Mouse (Mus musculus) brain, embryonic 14.5 days (tissue): ENCODE measurements around the gene Cttnbp2. TPM values are rescaled to one million over a fixed set of nuclear protein-coding genes. Genes with fewer than 3 reads are reported as not detected.
A peak's percentile ranks its signal among the peaks of the same experiment; 100 is the strongest.

Experiments used
- DNase-seq: peaks from one replicate; pipeline ENCODE4 v3.0.0-alpha.2; 2011; ENCODE audit warnings: low read depth
- CTCF ChIP-seq: fragments of 200-500 bp; IDR thresholded peaks from 2 replicates; pipeline ENCODE4 v1.5.1; 2012; ENCODE audit warnings: inconsistent platforms, mild to moderate bottlenecking, moderate library complexity, borderline replicate concordance; ENCODE audit not compliant: insufficient read depth, insufficient read length; ENCODE audit errors: extremely low read depth
- POLR2A ChIP-seq: fragments of 200-500 bp; IDR thresholded peaks from 2 replicates; pipeline ENCODE4 v1.6.1; 2012; ENCODE audit warnings: mild to moderate bottlenecking, inconsistent platforms, borderline replicate concordance; ENCODE audit not compliant: poor library complexity, insufficient read depth, insufficient read length, severe bottlenecking; ENCODE audit errors: extremely low read depth
- polyA plus RNA-seq: library from polyadenylated mRNA; depleted of rRNA; stranded (reverse); fragments of >200 nt; gene quantifications from 2 replicates; pipeline ENCODE4 v1.2.3, GENCODE M21; 2012

Cttnbp2 gene
- polyA plus RNA-seq, 1 experiment, result 42.2 TPM

DNA sequence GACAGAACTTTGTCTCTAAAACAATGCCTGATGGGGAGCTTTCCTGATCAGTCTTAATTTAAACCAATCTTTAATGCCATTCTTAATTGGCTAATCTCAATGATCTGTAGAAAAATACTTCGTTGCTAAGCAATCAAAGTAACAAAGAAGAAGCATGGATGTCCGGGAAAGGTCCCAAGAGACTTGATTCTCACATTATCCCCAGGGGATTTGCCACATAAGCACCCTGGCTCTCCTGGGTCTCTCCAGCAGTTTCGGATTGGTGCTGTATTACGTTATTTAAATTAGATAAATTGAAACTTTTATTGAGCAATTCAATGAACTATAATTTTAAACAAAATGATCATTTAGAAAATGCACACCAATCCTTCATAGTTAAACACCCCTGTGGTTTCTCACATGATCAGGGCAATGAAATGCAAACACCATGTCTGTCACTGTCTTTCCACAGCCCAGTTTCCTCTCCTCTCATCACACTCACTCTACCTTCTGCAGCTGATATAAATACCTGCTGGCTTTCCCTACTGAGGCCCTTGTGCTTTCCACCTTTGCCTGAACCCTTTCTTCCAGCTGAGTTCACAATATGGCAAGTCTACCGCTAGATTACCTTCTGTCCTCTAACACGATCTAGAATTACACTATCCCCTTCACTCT is 22.3 kb downstream of the Cttnbp2 start:
- peak; percentile 82 for DNase-seq
- TF ChIP-seq CTCF, result no peak
- TF ChIP-seq POLR2A, result no peak

GRCm38 (mm10) chr6:18485087-18485486 is 29.6 kb downstream of the Cttnbp2 start:
- TF ChIP-seq CTCF (no peak), POLR2A (no peak)
- no peak for DNase-seq

GRCm38 (mm10) chr6:18484061-18484460 is 30.6 kb downstream of the Cttnbp2 start:
- TF ChIP-seq CTCF (no peak), POLR2A (no peak)
- DNase-seq, result no peak

GRCm38 (mm10) chr6:18482546-18482945 is 32.1 kb downstream of the Cttnbp2 start:
- TF ChIP-seq CTCF (no peak), POLR2A (no peak)
- no peak for DNase-seq

GRCm38 (mm10) chr6:18481781-18482180 is 32.9 kb downstream of the Cttnbp2 start:
- TF ChIP-seq CTCF, result no peak
- no peak for TF ChIP-seq POLR2A
- DNase-seq, result no peak

- TF ChIP-seq POLR2A, result no peak
- no peak for TF ChIP-seq CTCF
Observed at GRCm38 (mm10) chr6:18477313-18477930, 37.2 kb downstream of the Cttnbp2 start.

DNA sequence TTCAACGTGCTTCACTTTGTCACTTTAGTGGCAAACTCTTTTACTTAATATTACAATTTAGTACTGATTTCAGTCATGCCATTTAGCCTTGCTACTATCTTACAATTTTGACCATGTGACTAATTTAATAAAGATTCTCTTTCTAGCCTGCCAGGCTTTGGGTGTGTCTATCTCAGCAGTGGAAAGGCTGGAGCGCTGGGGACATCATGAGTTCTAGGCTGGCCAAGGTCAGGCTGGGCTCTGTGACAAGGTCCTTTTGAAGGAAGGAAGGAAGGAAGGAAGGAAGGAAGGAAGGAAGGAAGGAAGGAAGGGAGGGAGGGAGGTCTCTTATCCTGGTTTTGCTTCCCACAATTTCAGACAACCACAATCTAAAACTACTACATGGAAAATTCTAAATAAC is 39.7 kb downstream of the Cttnbp2 start:
- DNase-seq, result no peak
- TF ChIP-seq CTCF (no peak), POLR2A (no peak)

More at GRCm38 (mm10) chr6:18477313-18477930, 37.2 kb downstream of the Cttnbp2 start:
- no peak for DNase-seq

DNA sequence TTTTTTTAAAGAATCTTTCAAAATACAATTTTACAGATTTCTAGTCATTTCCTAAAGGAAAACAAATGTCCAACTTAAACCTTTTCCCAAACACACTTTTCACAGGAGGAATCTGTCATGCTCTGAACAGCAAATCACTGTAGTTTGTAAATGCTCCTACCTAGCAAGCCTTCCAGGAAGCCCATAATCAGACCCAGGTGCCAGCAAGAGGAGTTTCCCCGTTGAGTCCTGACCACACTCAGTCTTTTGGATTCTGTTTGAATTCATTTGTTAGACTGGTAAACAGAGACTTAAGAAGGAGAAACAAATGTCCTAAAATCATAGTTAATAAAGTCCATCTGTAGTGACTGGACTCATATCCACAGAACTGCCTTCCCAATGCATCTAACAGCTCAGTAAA is 40.1 kb downstream of the Cttnbp2 start:
- no peak for TF ChIP-seq POLR2A
- no peak for DNase-seq

DNA sequence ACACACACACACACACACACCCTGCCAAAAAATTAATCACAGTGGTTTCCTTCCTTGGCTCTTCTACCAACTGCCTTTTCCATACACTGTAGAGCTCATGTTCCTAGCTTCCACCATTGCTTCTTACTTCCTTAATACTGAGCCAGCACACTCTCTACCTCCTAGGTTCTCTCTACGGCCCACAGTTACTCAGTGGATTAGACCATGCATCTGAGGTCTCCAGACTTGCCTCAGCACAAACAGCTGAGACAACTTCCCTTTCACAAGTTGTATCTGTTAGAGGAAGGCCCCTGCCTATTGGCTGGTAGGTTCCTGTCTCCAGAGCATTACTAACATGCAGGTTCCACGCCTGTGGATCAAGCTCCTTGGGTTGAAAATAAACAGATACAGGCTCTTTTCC is 45.4 kb downstream of the Cttnbp2 start:
- TF ChIP-seq POLR2A (no peak), CTCF (no peak)
- DNase-seq, result no peak

- peak; percentile 40 for DNase-seq
- no peak for TF ChIP-seq POLR2A
- no peak for TF ChIP-seq CTCF
Observed at GRCm38 (mm10) chr6:18467777-18468176, 46.9 kb downstream of the Cttnbp2 start.

DNA sequence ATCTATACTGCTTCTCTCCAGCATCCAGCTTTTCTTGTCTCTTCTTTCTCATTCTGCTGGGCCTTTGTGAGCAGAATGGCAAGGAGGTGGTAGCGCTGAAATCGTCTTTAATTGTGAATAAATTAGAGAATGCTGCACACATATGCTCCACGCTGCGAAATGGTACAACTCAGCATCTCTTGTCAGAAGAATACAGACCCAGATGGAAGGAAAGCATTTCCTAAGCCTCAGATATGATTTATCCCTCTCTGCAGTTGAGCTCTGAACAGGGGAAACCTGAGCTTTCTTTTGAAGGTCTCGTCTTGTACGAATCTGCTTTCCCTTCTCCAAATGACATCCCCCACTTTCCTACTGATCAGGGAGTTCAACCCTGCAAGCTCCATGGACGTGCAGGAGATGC is 48.4 kb downstream of the Cttnbp2 start:
- peak; percentile 74 for DNase-seq
- TF ChIP-seq POLR2A, result no peak
- no peak for TF ChIP-seq CTCF

GRCm38 (mm10) chr6:18465626-18466025 is 49.0 kb downstream of the Cttnbp2 start:
- DNase-seq, result peak; percentile 51
- TF ChIP-seq POLR2A (no peak), CTCF (no peak)

GRCm38 (mm10) chr6:18459657-18460056 is 55.0 kb downstream of the Cttnbp2 start:
- peak; percentile 23 for DNase-seq

More at GRCm38 (mm10) chr6:18459657-18460056, 55.0 kb downstream of the Cttnbp2 start:
- no peak for TF ChIP-seq POLR2A
- no peak for TF ChIP-seq CTCF
